Mouse (Mus musculus): ENCODE measurements around the gene C3. TPM values are rescaled to one million over a fixed set of nuclear protein-coding genes. Genes with fewer than 3 reads are reported as not detected.

C3 gene
- polyA plus RNA-seq, 1 experiment from 2014 or later, result 1.0 TPM

GRCm38 (mm10) chr17:57249186-57250181, 21.5 kb upstream of the C3 start, which contains the start of gene Trip10:
TSS of gene Trip10 (plus strand) at chr17:57249455.
- no peaks in the 10 kb centered on the region for H3K9me3 ChIP-seq (replicated peaks)
- peak within 1 kb of the TSS; percentile 80 for H3K4me3 ChIP-seq (replicated peaks)
- peak within 1 kb of the TSS; percentile 49 for H3K9ac ChIP-seq
- peak; percentile 39 for ATAC-seq (ENCODE audit: insufficient number of reproducible peaks, low FRiP score, low TSS enrichment, low read depth)
- H3K36me3 ChIP-seq, result peaks cover 18% of the 10 kb centered on the region
- H3K27me3 ChIP-seq, result no peaks in the 10 kb centered on the region
- peak within 1 kb of the TSS; percentile 94 for H3K27ac ChIP-seq (replicated peaks)
- H3K4me2 ChIP-seq (replicated peaks), result peak within 1 kb of the TSS; percentile 84
- under 1% methylated on average over 51 of the region's 52 CpGs for WGBS
- H3K4me1 ChIP-seq, result peaks cover 27% of the 10 kb centered on the region

- H3K36me3 ChIP-seq, result peaks cover 17% of the 10 kb centered on the region
- no peaks in the 10 kb centered on the region for H3K9me3 ChIP-seq (replicated peaks)
- WGBS, result 7% methylated on average over 13 of the region's 13 CpGs
- H3K4me3 ChIP-seq (replicated peaks), result peak overlapping the region; percentile 80
- ATAC-seq (ENCODE audit: insufficient number of reproducible peaks, low FRiP score, low TSS enrichment, low read depth), result no peak
- H3K4me1 ChIP-seq, result peaks cover 27% of the 10 kb centered on the region
- no peaks in the 10 kb centered on the region for H3K27me3 ChIP-seq
- H3K27ac ChIP-seq (replicated peaks), result peak overlapping the region; percentile 94
- H3K4me2 ChIP-seq (replicated peaks), result peak overlapping the region; percentile 84
- peak overlapping the region; percentile 2; the same call in 1 of the 2 replicates for H3K9ac ChIP-seq
These were observed 20.8 kb upstream of the C3 start for GRCm38 (mm10) chr17:57248771-57249170.

DNA sequence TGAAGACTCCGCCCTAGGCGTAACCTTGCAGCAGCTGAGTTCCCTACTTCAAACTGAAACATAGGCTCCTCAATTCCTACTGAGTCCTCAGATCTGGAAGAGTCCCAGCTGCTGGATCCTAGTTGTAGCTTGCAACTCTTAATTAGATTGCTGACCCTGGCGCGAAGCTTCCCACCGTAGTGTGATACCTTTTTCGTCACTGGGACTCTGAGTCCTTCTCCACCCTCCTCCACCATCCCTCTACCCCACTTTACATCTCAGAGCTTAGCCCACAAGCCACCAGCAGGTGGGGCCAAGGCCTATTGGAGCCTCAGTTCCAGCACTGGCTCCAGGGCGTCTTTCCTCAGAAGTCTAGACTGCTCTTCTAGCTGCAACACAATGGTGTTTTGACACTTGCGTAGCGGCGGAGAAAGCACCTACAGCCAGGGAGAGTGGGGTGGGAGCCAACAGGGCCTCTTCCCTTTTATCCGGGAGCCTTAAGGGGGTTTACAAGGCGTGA, 20.3 kb upstream of the C3 start, which contains the start of gene Gpr108:
Gpr108 (minus strand) TSS at position 246 of the 499 bp plus-strand sequence.
- WGBS, result under 1% methylated on average over 12 of the region's 12 CpGs
- ATAC-seq (ENCODE audit: insufficient number of reproducible peaks, low FRiP score, low TSS enrichment, low read depth), result peak; percentile 48
- Histone ChIP-seq H3K4me2 (replicated peaks) (peak within 1 kb of the TSS; percentile 84), H3K9me3 (replicated peaks) (no peaks in the 10 kb centered on the region), H3K9ac (peak within 1 kb of the TSS; percentile 68), H3K4me3 (replicated peaks) (peak within 1 kb of the TSS; percentile 80), H3K4me1 (peaks cover 27% of the 10 kb centered on the region), H3K27ac (replicated peaks) (peak within 1 kb of the TSS; percentile 97), H3K27me3 (no peaks in the 10 kb centered on the region), H3K36me3 (peaks cover 15% of the 10 kb centered on the region)

GRCm38 (mm10) chr17:57247393-57248200, 19.7 kb upstream of the C3 start:
- Histone ChIP-seq H3K9me3 (replicated peaks) (no peaks in the 10 kb centered on the region), H3K4me1 (peaks cover 27% of the 10 kb centered on the region), H3K4me3 (replicated peaks) (peak overlapping the region; percentile 80), H3K4me2 (replicated peaks) (peak overlapping the region; percentile 84), H3K27ac (replicated peaks) (peak overlapping the region; percentile 97), H3K36me3 (peaks cover 19% of the 10 kb centered on the region), H3K27me3 (no peaks in the 10 kb centered on the region), H3K9ac (peak overlapping the region; percentile 68)
- peak; percentile 93 for ATAC-seq (ENCODE audit: insufficient number of reproducible peaks, low FRiP score, low TSS enrichment, low read depth)
- under 1% methylated on average over 46 of the region's 46 CpGs for WGBS

DNA sequence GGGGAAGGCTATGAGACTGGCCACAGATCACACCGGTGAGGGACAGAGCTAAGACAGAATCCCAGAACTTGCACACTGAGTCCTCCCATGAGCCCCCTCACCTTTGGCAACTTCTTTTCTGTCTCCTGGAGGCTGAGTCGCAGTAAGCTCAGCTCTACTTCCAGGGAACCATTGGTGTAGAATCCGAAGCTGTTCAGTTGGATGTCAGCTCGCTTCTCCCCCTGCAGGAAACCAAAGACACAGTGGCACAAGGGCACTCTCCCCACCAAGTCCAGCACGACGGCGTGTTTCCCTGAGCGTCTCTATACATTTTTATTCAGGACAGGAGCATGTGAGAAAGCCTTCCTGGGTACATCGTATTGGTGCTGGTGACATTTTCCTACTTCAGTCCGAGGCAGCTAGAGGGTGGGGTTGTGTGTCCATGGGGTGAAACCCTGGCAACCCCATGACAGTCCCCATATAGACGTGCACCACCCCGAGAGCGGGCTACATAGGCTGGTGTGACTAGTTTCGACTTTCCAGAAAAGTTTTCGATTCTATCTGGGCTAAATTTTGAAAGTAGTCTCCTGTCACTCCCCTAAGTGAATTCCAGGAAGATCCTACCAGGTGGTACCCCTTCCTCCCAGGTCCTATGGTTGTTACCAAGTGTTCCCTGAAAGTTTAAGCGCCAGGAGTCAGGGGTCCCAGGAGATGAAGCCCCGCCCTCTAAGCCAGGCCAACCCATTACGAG, 18.9 kb upstream of the C3 start:
- H3K4me1 ChIP-seq, result peaks cover 27% of the 10 kb centered on the region
- peak overlapping the region; percentile 68 for H3K9ac ChIP-seq
- no peaks in the 10 kb centered on the region for H3K27me3 ChIP-seq
- H3K4me3 ChIP-seq (replicated peaks), result peak overlapping the region; percentile 80
- no peaks in the 10 kb centered on the region for H3K9me3 ChIP-seq (replicated peaks)
- H3K4me2 ChIP-seq (replicated peaks), result peak overlapping the region; percentile 77
- peaks cover 26% of the 10 kb centered on the region for H3K36me3 ChIP-seq
- no peak; the same call in 1 of the 2 replicates for ATAC-seq (ENCODE audit: insufficient number of reproducible peaks, low FRiP score, low TSS enrichment, low read depth)
- H3K27ac ChIP-seq (replicated peaks), result peak overlapping the region; percentile 97
- 4% methylated on average over 18 of the region's 18 CpGs for WGBS

- Histone ChIP-seq H3K4me3 (replicated peaks) (no peak overlapping the region), H3K4me2 (replicated peaks) (no peak overlapping the region), H3K4me1 (peaks cover 23% of the 10 kb centered on the region), H3K27ac (replicated peaks) (no peak overlapping the region), H3K9ac (no peak overlapping the region), H3K27me3 (no peaks in the 10 kb centered on the region), H3K9me3 (replicated peaks) (no peaks in the 10 kb centered on the region), H3K36me3 (peaks cover 31% of the 10 kb centered on the region)
- 88% methylated on average over 10 of the region's 10 CpGs for WGBS
- ATAC-seq (ENCODE audit: insufficient number of reproducible peaks, low FRiP score, low TSS enrichment, low read depth), result no peak
These were observed 17.5 kb upstream of the C3 start for GRCm38 (mm10) chr17:57245311-57245929.

- WGBS, result 79% methylated on average over 10 of the region's 10 CpGs
- no peak overlapping the region for H3K9ac ChIP-seq
- peaks cover 31% of the 10 kb centered on the region for H3K36me3 ChIP-seq
- no peaks in the 10 kb centered on the region for H3K9me3 ChIP-seq (replicated peaks)
- H3K4me1 ChIP-seq, result peaks cover 18% of the 10 kb centered on the region
- no peak overlapping the region for H3K27ac ChIP-seq (replicated peaks)
- no peaks in the 10 kb centered on the region for H3K27me3 ChIP-seq
- H3K4me3 ChIP-seq (replicated peaks), result no peak overlapping the region
- H3K4me2 ChIP-seq (replicated peaks), result no peak overlapping the region
- no peak for ATAC-seq (ENCODE audit: insufficient number of reproducible peaks, low FRiP score, low TSS enrichment, low read depth)
These were observed 15.9 kb upstream of the C3 start for GRCm38 (mm10) chr17:57243650-57244370.

GRCm38 (mm10) chr17:57237181-57237580, 9.2 kb upstream of the C3 start:
- Histone ChIP-seq H3K36me3 (peaks cover 39% of the 10 kb centered on the region), H3K9ac (no peak overlapping the region), H3K27me3 (no peaks in the 10 kb centered on the region), H3K4me2 (replicated peaks) (no peak overlapping the region), H3K9me3 (replicated peaks) (no peaks in the 10 kb centered on the region), H3K4me3 (replicated peaks) (no peak overlapping the region), H3K4me1 (no peaks in the 10 kb centered on the region), H3K27ac (replicated peaks) (no peak overlapping the region)
- no peak for ATAC-seq (ENCODE audit: insufficient number of reproducible peaks, low FRiP score, low TSS enrichment, low read depth)
- 92% methylated on average over 9 of the region's 9 CpGs for WGBS

GRCm38 (mm10) chr17:57235803-57236202, 7.9 kb upstream of the C3 start:
- Histone ChIP-seq H3K9ac (no peak overlapping the region), H3K4me2 (replicated peaks) (no peak overlapping the region), H3K27me3 (no peaks in the 10 kb centered on the region), H3K27ac (replicated peaks) (no peak overlapping the region), H3K4me3 (replicated peaks) (no peak overlapping the region), H3K9me3 (replicated peaks) (no peaks in the 10 kb centered on the region), H3K4me1 (no peaks in the 10 kb centered on the region; the same call in 1 of the 2 replicates), H3K36me3 (peaks cover 30% of the 10 kb centered on the region)
- 88% methylated on average over 5 of the region's 5 CpGs for WGBS
- ATAC-seq (ENCODE audit: insufficient number of reproducible peaks, low FRiP score, low TSS enrichment, low read depth), result 0 out of 2 replicates have a peak, but pooled peaks have one; percentile 9
